Mouse (Mus musculus) monocyte, adult 5-6 weeks (primary cell): ENCODE data around the gene Atad5. TPM values are rescaled to one million over a fixed set of nuclear protein-coding genes. Genes with fewer than 3 reads are reported as not detected.
"Not testable (repeated sequence)": the region's sequence is repeated elsewhere in the genome, so short reads cannot be mapped to it uniquely, and the experiment has no call there.

ENCODE experiments used
- ATAC-seq: fragments of 153-309, 156-312 bp; replicated peaks from 2 replicates; pipeline ENCODE4 v1.8.0; 2017; ENCODE audit warnings: mild to moderate bottlenecking; ENCODE audit not compliant: low TSS enrichment, insufficient number of reproducible peaks, severe bottlenecking, poor library complexity, low FRiP score
- total RNA-seq: library from RNA; stranded (forward); fragments of 200-1000, 200-491, 200-594 nt; gene quantifications from 3 replicates; pipeline ENCODE4 v1.2.3, GENCODE M21; 2017

Gene Atad5
- total RNA-seq, 1 experiment from 2014 or later = 3.5 TPM

- peak; percentile 87 for ATAC-seq
Measured at GRCm38 (mm10) chr11:80145787-80146275, 56.6 kb downstream of the Atad5 start.

- no peak for ATAC-seq
Measured at GRCm38 (mm10) chr11:80147748-80148147, 58.5 kb downstream of the Atad5 start.

GRCm38 (mm10) chr11:80148313-80148712 is 59.1 kb downstream of the Atad5 start:
- ATAC-seq = no peak

- not testable (repeated sequence) for ATAC-seq
Measured at GRCm38 (mm10) chr11:80148974-80149373, 59.8 kb downstream of the Atad5 start.

- ATAC-seq = no peak
Measured at GRCm38 (mm10) chr11:80149412-80150023, 60.3 kb downstream of the Atad5 start.

GRCm38 (mm10) chr11:80150566-80150965 is 61.4 kb downstream of the Atad5 start:
- ATAC-seq = no peak

GRCm38 (mm10) chr11:80151541-80151940 is 62.3 kb downstream of the Atad5 start:
- no peak for ATAC-seq

GRCm38 (mm10) chr11:80152376-80152775 is 63.2 kb downstream of the Atad5 start:
- no peak for ATAC-seq

GRCm38 (mm10) chr11:80153857-80154495 is 64.8 kb downstream of the Atad5 start, which contains the start of gene Adap2:
Gene Adap2, plus strand, starts transcription at chr11:80154105.
- peak; percentile 90 for ATAC-seq

GRCm38 (mm10) chr11:80154501-80154900 is 65.3 kb downstream of the Atad5 start:
- ATAC-seq = no peak

- ATAC-seq = no peak
Measured at GRCm38 (mm10) chr11:80155541-80155940, 66.3 kb downstream of the Atad5 start.

GRCm38 (mm10) chr11:80155961-80156360 is 66.8 kb downstream of the Atad5 start:
- no peak for ATAC-seq

GRCm38 (mm10) chr11:80156841-80157240 is 67.6 kb downstream of the Atad5 start:
- no peak for ATAC-seq

- ATAC-seq = no peak
Measured at GRCm38 (mm10) chr11:80159018-80159417, 69.8 kb downstream of the Atad5 start.

GRCm38 (mm10) chr11:80161041-80161440 is 71.8 kb downstream of the Atad5 start:
- ATAC-seq = no peak

- no peak for ATAC-seq
Measured at GRCm38 (mm10) chr11:80163362-80164116, 74.3 kb downstream of the Atad5 start.

- ATAC-seq = no peak
Measured at GRCm38 (mm10) chr11:80164224-80164623, 75.0 kb downstream of the Atad5 start.

GRCm38 (mm10) chr11:80168121-80168520 is 78.9 kb downstream of the Atad5 start:
- peak; percentile 27; the same call in 1 of the 2 replicates for ATAC-seq

GRCm38 (mm10) chr11:80168611-80169249 is 79.5 kb downstream of the Atad5 start:
- ATAC-seq = peak; percentile 81
